Mouse (Mus musculus): ENCODE measurements around the gene Erc1.

GRCm38 (mm10) chr6:119712486-119712885, 135.5 kb downstream of the Erc1 start:
- TF ChIP-seq CTCF (conservative IDR thresholded peaks at IDR 0.05; ENCODE audit: low read length) (no peak), POU5F1 (IDR thresholded peaks at IDR 0.05; ENCODE audit: borderline replicate concordance, low read length) (no peak)
